Mouse (Mus musculus): ENCODE data around the gene Yipf1. TPM values are rescaled to one million over a fixed set of nuclear protein-coding genes. Genes with fewer than 3 reads are reported as not detected.
A peak's percentile ranks its signal among the peaks of the same experiment; 100 is the strongest.

Gene Yipf1
- 57.3 TPM in 2 replicates for polyA plus RNA-seq (2015; fragmentation: Nextera tagmentation; extraction: Ambion mirVana)

- Histone ChIP-seq H3K36me3 (peaks cover 23% of the 10 kb centered on the region), H3K27me3 (no peaks in the 10 kb centered on the region), H3K9me3 (replicated peaks) (no peaks in the 10 kb centered on the region), H3K4me1 (peaks cover 16% of the 10 kb centered on the region), H3K4me2 (replicated peaks) (peak within 1 kb of the TSS; percentile 70), H3K4me3 (replicated peaks) (peak within 1 kb of the TSS; percentile 64), H3K9ac (peak within 1 kb of the TSS; percentile 35), H3K27ac (replicated peaks) (peak within 1 kb of the TSS; percentile 66)
- under 1% methylated on average over 29 of the region's 29 CpGs for WGBS
- peak; percentile 92 for ATAC-seq (ENCODE audit: insufficient number of reproducible peaks, low FRiP score, low TSS enrichment, low read depth)
Measured at GRCm38 (mm10) chr4:107313690-107314478, at the start of gene Yipf1. Gene Yipf1, plus strand, starts transcription at chr4:107314363.

- Histone ChIP-seq H3K36me3 (peaks cover 9% of the 10 kb centered on the region; the same call in 1 of the 2 replicates), H3K4me2 (replicated peaks) (no peak overlapping the region), H3K9ac (no peak overlapping the region), H3K27ac (replicated peaks) (no peak overlapping the region), H3K9me3 (replicated peaks) (no peaks in the 10 kb centered on the region), H3K4me3 (replicated peaks) (no peak overlapping the region), H3K4me1 (no peaks in the 10 kb centered on the region), H3K27me3 (no peaks in the 10 kb centered on the region)
- ATAC-seq (ENCODE audit: insufficient number of reproducible peaks, low FRiP score, low TSS enrichment, low read depth): no peak
- 63% methylated on average over 4 of the region's 4 CpGs for WGBS
Measured at GRCm38 (mm10) chr4:107273683-107274082, 40.5 kb upstream of the Yipf1 start.

GRCm38 (mm10) chr4:107274511-107274910 is 39.7 kb upstream of the Yipf1 start:
- Histone ChIP-seq H3K4me3 (replicated peaks) (no peak overlapping the region), H3K9ac (no peak overlapping the region), H3K27me3 (no peaks in the 10 kb centered on the region), H3K27ac (replicated peaks) (no peak overlapping the region), H3K4me2 (replicated peaks) (no peak overlapping the region), H3K4me1 (no peaks in the 10 kb centered on the region), H3K9me3 (replicated peaks) (no peaks in the 10 kb centered on the region), H3K36me3 (peaks cover 9% of the 10 kb centered on the region; the same call in 1 of the 2 replicates)
- no peak for ATAC-seq (ENCODE audit: insufficient number of reproducible peaks, low FRiP score, low TSS enrichment, low read depth)
- 64% methylated on average over 5 of the region's 5 CpGs for WGBS

- H3K9ac ChIP-seq: no peak overlapping the region
- H3K27ac ChIP-seq (replicated peaks): no peak overlapping the region
- no peaks in the 10 kb centered on the region for H3K27me3 ChIP-seq
- WGBS: 40% methylated on average over 8 of the region's 8 CpGs
- H3K36me3 ChIP-seq: peaks cover 19% of the 10 kb centered on the region
- no peak for ATAC-seq (ENCODE audit: insufficient number of reproducible peaks, low FRiP score, low TSS enrichment, low read depth)
- no peaks in the 10 kb centered on the region for H3K9me3 ChIP-seq (replicated peaks)
- H3K4me1 ChIP-seq: no peaks in the 10 kb centered on the region
- no peak overlapping the region for H3K4me2 ChIP-seq (replicated peaks)
- no peak overlapping the region for H3K4me3 ChIP-seq (replicated peaks)
Measured at GRCm38 (mm10) chr4:107278188-107278707, 35.9 kb upstream of the Yipf1 start.

GRCm38 (mm10) chr4:107280843-107281475 is 33.2 kb upstream of the Yipf1 start:
- no peaks in the 10 kb centered on the region for H3K27me3 ChIP-seq
- H3K4me1 ChIP-seq: no peaks in the 10 kb centered on the region
- ATAC-seq (ENCODE audit: insufficient number of reproducible peaks, low FRiP score, low TSS enrichment, low read depth): no peak
- no peak overlapping the region for H3K4me2 ChIP-seq (replicated peaks)
- no peak overlapping the region for H3K9ac ChIP-seq
- no peak overlapping the region for H3K4me3 ChIP-seq (replicated peaks)
- peaks cover 14% of the 10 kb centered on the region for H3K36me3 ChIP-seq
- no peak overlapping the region for H3K27ac ChIP-seq (replicated peaks)
- WGBS: 82% methylated on average over 7 of the region's 7 CpGs
- H3K9me3 ChIP-seq (replicated peaks): no peaks in the 10 kb centered on the region

GRCm38 (mm10) chr4:107285446-107286200 is 28.5 kb upstream of the Yipf1 start:
- H3K4me3 ChIP-seq (replicated peaks): no peak overlapping the region
- H3K4me1 ChIP-seq: no peaks in the 10 kb centered on the region
- H3K36me3 ChIP-seq: peaks cover 6% of the 10 kb centered on the region
- no peak overlapping the region for H3K27ac ChIP-seq (replicated peaks)
- no peaks in the 10 kb centered on the region for H3K27me3 ChIP-seq
- no peak for ATAC-seq (ENCODE audit: insufficient number of reproducible peaks, low FRiP score, low TSS enrichment, low read depth)
- H3K4me2 ChIP-seq (replicated peaks): no peak overlapping the region
- H3K9ac ChIP-seq: no peak overlapping the region
- 74% methylated on average over 3 of the region's 3 CpGs for WGBS
- H3K9me3 ChIP-seq (replicated peaks): no peaks in the 10 kb centered on the region

GRCm38 (mm10) chr4:107286386-107286785 is 27.8 kb upstream of the Yipf1 start:
- no peak for ATAC-seq (ENCODE audit: insufficient number of reproducible peaks, low FRiP score, low TSS enrichment, low read depth)
- no peaks in the 10 kb centered on the region for H3K36me3 ChIP-seq
- no peaks in the 10 kb centered on the region for H3K9me3 ChIP-seq (replicated peaks)
- no peak overlapping the region for H3K9ac ChIP-seq
- H3K27me3 ChIP-seq: no peaks in the 10 kb centered on the region
- WGBS: 96% methylated on average over 8 of the region's 8 CpGs
- H3K4me2 ChIP-seq (replicated peaks): no peak overlapping the region
- H3K4me3 ChIP-seq (replicated peaks): no peak overlapping the region
- no peak overlapping the region for H3K27ac ChIP-seq (replicated peaks)
- no peaks in the 10 kb centered on the region for H3K4me1 ChIP-seq

- no peak for ATAC-seq (ENCODE audit: insufficient number of reproducible peaks, low FRiP score, low TSS enrichment, low read depth)
- no peak overlapping the region for H3K4me2 ChIP-seq (replicated peaks)
- no peak overlapping the region for H3K4me3 ChIP-seq (replicated peaks)
- H3K9me3 ChIP-seq (replicated peaks): no peaks in the 10 kb centered on the region
- no peaks in the 10 kb centered on the region for H3K27me3 ChIP-seq
- no peaks in the 10 kb centered on the region for H3K36me3 ChIP-seq
- H3K9ac ChIP-seq: no peak overlapping the region
- H3K27ac ChIP-seq (replicated peaks): no peak overlapping the region
- no peaks in the 10 kb centered on the region for H3K4me1 ChIP-seq
- 81% methylated on average over 2 of the region's 2 CpGs for WGBS
Measured at GRCm38 (mm10) chr4:107287517-107287916, 26.6 kb upstream of the Yipf1 start.

GRCm38 (mm10) chr4:107291611-107292272 is 22.4 kb upstream of the Yipf1 start:
- Histone ChIP-seq H3K27me3 (no peaks in the 10 kb centered on the region), H3K4me3 (replicated peaks) (no peak overlapping the region), H3K9ac (no peak overlapping the region), H3K36me3 (no peaks in the 10 kb centered on the region), H3K4me1 (no peaks in the 10 kb centered on the region), H3K27ac (replicated peaks) (no peak overlapping the region), H3K4me2 (replicated peaks) (no peak overlapping the region), H3K9me3 (replicated peaks) (no peaks in the 10 kb centered on the region)
- 78% methylated on average over 7 of the region's 7 CpGs for WGBS
- ATAC-seq (ENCODE audit: insufficient number of reproducible peaks, low FRiP score, low TSS enrichment, low read depth): no peak

GRCm38 (mm10) chr4:107292273-107292662 is 21.9 kb upstream of the Yipf1 start:
- H3K9me3 ChIP-seq (replicated peaks): no peaks in the 10 kb centered on the region
- no peaks in the 10 kb centered on the region for H3K36me3 ChIP-seq
- no peak overlapping the region for H3K4me2 ChIP-seq (replicated peaks)
- ATAC-seq (ENCODE audit: insufficient number of reproducible peaks, low FRiP score, low TSS enrichment, low read depth): no peak
- no peaks in the 10 kb centered on the region for H3K27me3 ChIP-seq
- no peak overlapping the region for H3K9ac ChIP-seq
- no peak overlapping the region for H3K4me3 ChIP-seq (replicated peaks)
- no peaks in the 10 kb centered on the region for H3K4me1 ChIP-seq
- WGBS: 52% methylated on average over 4 of the region's 4 CpGs
- no peak overlapping the region for H3K27ac ChIP-seq (replicated peaks)
